Mouse (Mus musculus) gastrocnemius, postnatal 25 days (tissue): Measurements from ENCODE around the gene Rab26. TPM values are rescaled to one million over a fixed set of nuclear protein-coding genes. Genes with fewer than 3 reads are reported as not detected.

Experiments
- DNase-seq: peaks from one replicate; pipeline ENCODE4 v3.0.0; 2022
- total RNA-seq, 2 experiments: library from RNA; stranded (reverse); gene quantifications; 1 replicate in 1 of 2; 2 replicates in 1 of 2; pipeline ENCODE4 v1.2.3; 2021

Gene Rab26
- total RNA-seq, 2 experiments from 2014 or later: 0.23 TPM; not detected in 1

DNA sequence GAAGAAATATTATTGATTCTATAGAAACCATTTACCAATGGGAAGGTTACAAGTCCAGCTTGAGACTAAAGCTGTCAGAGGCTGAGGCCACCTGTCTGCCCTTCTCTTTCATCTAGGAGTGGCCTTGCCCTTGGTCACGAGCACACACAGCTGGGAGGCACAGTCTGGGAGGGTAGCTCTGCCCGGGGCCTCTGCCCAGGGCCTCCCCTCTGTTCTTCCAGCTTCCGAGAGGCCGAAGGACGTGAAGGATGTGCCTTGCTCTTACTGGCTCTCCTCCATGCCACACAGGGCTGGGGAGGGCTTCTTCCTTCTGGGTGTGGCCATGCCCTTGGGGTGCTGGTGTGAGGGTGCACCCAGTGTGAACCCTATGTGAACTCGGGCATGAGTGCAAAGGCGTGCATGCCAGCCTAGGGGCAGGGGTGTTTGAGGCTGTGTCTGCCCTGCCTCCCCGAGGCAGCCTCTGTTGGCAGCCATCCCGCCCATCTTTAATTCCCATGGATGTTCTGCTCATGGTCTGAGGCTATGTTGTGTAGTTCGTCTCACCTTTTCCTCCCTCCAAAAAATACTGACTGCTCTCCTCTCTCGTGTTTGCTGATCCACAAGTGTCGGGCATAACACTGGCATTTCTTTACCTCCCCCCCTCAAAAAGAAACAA is 26.1 kb downstream of the Rab26 start:
- no peak for DNase-seq

DNA sequence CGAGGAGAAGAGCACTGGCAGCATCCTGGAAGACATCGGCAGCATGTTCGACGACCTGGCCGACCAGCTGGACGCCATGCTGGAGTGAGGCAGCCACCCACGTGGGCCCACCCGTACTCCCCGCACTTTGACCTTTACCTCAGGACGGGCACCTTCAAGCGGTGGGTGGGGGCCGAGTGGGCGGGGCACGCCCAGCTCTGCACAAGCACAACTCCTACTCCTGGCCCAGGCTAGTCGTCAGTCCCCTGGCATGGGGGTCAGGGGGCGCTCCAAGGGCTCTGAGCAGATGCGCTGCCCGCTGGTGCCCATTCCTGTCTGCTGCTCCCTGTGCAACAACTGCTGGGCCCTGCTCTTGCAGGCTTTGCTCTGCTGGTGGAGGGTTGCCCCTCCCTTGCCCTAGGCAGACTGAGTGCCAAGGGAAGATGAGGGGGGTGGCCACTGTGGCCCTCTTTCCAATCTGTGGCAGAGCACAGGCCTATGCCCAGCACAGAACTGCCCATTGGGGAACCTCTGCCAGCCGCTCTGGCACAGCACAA is 26.8 kb downstream of the Rab26 start:
- no peak for DNase-seq

DNA sequence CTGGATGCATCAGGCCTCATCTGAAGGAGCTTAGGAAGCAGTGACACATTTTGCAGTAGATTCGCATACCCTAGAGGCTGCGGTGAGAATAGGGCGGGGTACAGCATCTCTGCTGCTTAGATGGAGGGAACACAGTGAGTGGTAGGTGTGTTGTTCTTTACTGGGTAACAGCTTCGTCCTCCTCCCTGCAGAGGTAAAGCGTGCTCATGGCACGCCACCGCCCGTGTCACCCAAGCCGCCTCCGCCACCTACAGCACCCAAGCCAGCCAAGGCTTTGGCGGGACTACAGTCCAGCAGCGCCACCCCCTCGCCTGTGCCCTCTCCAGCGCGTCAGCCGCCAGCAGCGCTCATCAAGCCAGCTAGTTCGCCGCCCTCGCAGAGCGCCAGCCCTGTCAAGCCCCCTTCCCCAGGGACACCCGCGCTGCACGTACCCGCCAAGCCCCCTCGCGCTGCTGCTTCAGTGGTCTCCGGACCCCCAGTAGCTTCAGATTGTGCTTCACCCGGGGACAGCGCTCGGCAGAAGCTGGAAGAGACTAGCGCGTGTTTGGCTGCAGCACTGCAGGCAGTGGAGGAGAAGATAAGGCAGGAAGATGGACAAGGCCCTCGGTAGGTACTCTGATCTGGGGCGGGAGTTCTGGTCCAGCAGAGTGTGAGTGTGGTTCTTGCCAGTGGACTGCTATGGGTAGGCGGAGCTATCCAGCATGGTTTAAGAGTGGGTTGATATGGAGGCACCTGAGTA is 27.5 kb downstream of the Rab26 start:
- peak; percentile 41 for DNase-seq

DNA sequence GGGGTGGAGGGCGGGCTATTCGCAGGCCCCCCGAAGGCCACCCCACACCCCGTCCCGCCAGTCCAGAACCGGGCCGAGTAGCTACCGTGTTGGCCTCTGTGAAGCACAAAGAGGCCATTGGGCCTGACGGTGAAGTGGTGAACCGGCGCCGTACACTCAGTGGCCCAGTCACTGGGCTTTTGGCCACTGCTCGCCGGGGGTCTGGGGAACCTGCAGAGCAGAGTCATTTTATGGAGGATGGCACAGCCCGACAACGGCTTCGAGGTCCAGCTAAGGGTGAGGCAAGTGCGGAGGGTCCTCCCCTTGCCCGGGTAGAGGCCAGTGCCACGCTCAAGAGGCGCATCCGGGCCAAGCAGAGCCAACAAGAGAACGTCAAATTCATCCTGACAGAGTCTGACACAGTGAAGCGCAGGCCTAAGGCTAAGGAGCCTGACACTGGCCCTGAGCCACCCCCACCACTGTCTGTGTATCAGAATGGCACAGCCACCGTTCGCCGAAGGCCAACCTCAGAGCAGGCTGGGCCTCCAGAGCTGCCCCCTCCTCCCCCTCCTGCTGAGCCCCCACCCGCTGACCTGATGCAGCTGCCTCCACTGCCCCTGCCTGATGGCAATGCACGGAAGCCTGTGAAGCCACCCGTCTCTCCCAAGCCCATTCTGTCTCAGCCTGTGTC is 28.6 kb downstream of the Rab26 start:
- no peak for DNase-seq

DNA sequence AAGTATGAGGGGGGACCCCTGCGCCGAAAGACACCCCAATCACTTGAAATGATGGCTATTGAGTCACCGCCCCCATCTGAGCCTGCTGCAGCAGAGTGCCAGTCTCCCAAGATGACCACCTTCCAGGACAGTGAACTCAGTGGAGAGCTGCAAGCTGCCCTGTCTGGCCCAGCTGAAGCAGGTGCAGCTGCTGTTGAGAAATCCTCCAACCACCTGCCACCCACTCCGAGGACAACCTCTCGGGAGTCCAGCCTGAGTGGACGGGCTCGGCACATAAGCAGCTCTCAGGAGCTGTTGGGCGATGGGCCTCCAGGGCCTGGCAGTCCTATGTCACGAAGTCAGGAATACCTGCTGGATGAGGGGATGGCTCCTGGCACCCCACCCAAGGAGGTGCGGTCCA is 29.9 kb downstream of the Rab26 start:
- DNase-seq: no peak

DNA sequence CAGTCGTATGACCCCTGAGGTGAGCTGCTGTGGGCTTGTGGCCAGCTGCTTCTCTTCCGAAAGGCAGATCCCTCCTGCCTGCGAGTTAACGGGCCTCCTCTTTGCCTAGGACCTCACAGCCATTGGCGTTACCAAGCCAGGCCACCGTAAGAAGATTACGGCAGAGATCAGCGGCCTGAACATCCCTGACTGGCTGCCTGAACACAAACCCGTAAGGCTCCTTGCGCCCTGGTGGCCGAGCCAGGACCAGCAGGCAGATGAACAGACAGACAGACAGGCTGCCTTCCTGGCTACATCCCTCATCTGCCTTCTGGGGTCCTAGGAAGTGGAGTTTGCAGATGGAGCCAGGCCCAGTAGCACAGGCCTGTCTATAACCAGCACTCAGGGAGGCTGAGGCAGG is 31.8 kb downstream of the Rab26 start:
- no peak for DNase-seq

DNA sequence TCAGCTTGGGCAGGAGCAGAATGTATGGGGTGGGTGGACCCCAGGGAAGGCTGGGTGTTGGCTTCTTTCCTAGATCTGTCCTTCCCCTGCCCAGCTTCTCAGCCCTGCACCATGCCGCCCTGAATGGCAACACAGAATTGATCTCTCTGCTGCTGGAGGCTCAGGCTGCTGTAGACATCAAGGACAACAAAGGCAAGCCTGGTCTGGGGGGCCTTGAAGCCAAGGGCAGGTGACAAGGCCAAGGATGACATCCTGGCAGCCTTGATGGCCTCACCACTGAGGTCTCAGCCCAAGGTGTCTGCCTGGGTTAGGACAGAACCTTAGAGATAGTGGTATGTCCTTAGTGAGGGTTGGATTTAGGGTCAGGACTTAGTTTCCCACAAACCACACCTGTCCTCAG is 38.0 kb downstream of the Rab26 start:
- DNase-seq: no peak

DNA sequence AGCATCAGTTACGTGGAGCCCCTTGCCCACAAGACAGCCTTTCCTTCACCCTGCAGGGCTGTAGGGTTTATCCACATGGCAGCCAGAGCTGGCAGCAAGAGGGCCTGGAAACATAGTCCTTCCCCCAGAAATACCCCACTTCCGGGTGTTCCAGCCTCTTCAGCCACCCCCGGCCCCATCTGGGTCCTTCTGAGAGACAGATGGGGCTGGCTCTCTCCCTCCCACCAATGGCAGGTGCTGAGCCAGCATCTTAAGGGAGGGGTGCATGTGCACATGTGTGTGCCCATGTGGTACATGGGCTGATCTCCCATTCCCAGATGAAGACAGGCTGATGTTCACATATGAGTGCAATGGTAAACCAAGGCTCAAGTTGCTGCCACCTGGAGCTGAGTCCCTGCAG is 38.6 kb downstream of the Rab26 start:
- DNase-seq: no peak

DNA sequence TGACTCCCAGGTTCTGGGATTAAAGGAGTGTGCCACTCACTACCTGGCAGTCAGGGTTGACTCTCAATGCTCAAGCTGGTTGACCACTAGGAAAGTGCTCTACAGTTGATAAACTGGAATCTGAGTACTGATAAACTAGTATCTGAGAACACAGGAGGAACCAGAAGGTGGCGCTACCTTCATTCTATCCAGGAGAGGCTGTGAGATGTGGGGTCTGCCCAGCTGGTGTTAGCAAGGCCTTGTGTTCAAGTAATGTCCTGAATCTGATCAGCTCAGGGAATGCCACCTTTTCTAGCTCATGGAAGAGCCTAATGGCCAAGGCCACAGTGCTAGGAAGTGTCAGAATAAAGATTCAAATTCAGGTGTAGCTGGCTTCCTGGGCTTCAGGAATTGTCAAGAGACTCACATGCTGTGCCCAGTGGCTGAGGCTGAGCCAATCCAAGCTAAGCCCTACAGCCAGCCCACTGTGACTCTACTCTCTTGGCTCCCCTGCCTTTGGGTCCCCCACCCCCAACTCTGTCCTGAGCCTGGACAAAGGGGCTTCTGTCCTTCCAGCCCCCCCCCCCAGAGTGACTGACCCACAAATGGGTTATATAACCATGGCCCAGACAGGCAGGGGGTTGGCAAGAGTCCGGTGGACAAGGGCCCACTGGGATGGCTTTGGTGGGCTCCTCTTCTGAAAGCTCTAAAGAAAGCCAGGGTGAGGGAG is 39.2 kb downstream of the Rab26 start:
- DNase-seq: no peak

DNA sequence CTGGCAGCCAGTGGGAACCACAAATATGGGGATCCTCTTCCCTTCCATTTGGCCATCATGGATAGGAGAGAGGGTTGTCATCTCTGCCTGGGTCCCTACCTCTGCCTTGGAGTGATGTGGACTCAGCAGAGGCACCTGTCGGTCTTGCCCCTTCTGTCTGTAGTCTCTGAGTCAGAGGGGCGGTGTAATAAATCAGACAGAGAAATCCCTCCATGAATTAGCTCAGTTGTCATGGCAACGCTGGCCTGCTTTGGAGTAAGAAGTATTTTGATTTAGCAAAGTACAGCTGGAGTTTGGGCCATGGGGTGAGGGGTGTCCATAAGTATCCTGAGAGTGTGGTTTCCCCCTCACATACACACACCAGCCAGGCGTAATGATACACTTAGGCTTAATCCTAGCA is 43.6 kb downstream of the Rab26 start:
- no peak for DNase-seq

DNA sequence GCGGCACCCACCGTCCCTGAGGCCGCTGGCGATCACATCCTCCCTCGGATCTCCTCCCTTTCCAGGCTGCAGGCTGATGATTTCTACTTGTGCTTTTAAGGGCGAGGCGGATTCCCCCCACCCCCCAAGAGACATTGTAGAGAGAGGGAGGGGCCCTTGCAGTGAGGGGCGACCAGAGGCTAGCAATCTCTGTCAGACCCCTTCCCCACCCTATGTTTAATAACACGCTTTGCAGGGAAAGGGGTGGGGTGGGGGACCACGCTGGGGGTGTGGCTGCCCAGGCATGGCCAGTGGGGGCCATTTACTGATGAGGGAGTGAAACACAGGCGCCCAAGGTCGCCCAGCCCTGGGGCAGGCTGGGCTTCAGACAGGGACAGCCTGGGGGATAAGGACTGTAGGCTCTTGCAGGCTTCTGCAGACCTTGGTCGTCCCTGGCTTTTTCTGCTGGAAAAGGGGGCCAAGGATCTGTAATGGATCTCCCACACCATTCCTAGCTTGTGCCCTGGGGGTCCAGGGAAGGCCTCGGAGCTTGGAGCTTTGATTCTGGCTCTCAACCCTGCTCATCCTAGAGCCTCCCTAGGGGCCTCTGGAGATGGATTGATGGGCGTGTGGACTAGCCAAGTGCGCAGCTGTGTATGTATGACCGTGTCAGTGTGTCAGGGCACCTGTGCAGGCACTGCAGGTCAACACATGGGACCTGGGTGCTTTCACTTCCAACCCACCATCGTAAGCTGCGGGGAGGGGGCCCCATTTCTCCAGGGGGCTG is 44.6 kb downstream of the Rab26 start:
- DNase-seq: no peak

DNA sequence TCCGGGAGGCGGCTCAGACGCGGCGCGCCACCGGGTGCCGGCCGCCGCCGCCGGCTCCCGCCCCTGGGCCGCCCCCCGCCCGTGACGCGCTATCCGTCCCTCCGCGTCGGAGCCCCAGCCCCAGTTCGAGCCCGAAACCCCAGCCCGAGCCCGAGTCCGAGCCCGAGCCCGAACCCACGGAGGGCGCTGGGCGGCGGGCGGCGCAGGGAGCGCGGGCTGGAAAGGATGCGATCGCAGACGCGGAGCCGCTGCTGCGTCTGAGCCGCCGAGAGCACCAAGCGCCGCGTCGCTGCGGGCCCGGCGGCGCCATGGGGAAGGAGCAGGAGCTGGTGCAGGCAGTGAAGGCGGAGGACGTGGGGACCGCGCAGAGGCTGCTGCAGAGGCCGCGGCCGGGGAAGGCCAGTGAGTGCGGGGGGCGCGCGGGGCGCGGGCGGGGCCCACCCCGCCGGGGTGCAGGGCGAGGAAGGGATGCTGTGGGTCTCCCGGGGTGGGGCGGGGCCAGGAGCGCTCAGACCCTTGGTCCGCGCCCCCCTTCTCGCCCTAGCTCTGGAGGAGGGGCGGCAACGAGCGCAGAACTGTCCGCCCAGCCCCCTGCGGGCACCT is 45.2 kb downstream of the Rab26 start:
- no peak for DNase-seq

DNA sequence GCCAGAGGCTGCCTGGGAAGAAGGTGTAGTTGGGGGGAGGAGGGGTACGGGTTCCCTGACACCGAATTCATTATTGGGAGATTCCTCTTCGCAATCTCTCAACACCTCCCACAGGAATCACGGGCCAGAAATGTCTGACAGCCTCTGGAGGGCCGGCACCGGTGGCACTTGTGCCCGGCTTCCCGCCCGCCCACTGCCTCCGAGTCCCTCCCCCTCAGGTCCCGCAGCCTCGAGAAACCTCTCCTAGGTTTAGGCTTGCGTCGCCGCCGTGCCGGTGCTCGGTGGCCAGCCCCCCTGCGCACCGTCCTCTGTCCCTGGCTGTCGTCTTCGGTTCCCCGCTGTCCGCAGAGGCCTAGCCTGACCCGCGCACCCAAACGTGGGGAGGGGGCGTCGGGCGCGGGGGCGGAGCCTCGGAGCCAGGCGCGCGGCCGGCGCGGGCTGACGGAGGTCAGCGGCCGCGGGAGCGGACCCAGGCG is 45.8 kb downstream of the Rab26 start, which contains the start of gene Caskin1:
Caskin1 (plus strand) TSS at position 416 of the 476 bp plus-strand sequence.
- DNase-seq: no peak

DNA sequence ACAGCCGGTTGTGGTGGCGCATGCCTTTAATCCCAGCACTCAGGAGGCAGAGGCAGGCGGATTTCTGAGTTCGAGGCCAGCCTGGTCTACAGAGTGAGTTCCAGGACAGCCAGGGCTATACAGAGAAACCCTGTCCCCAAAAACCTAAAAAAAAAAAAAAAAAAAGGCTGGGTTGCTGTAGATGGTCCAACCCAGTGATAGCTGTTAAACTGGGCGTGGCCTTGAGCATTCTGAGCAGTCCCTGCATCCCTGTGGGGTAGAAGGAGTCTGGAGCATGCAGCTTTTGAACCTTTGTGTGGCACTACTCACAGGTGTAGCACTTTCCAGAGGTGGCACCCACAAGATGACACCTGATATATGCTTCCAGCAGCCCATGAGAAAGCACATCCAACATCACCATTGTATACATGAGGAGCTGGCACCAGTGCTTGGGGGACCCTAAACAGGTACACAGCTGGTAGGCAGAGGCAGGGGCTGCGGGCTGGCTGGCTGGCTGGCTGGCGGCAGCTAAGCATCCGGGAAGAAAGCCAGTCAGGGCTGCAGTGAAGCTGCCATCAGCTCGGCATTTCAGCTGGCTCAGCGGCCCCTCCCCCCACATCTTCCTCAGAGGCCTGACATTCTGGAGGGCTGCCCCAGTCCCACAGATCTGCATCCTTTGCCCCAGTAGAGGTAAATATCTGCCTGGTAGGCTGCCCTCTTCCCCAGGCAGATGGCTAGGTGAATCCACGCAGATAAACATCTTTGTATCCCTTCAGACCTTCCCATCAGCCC is 48.7 kb downstream of the Rab26 start:
- DNase-seq: no peak

DNA sequence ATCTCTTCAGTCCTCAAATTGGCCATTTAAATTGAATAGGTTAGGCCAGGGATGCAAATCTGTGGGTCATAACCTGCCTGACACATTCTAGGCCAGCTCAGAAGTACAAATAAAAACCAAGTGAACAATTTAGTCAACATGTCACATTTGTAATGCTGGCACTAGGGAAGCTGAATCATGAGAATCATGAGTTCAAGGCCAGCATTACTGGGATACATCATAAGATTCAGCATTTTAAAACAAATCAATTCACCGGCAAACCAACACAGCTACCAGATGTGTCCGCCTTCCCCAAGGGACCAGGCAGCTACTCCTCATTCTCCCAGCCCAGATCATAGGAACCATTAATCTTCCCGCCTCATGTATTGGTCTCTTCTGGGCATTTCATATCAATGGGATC is 50.5 kb downstream of the Rab26 start:
- DNase-seq: no peak

DNA sequence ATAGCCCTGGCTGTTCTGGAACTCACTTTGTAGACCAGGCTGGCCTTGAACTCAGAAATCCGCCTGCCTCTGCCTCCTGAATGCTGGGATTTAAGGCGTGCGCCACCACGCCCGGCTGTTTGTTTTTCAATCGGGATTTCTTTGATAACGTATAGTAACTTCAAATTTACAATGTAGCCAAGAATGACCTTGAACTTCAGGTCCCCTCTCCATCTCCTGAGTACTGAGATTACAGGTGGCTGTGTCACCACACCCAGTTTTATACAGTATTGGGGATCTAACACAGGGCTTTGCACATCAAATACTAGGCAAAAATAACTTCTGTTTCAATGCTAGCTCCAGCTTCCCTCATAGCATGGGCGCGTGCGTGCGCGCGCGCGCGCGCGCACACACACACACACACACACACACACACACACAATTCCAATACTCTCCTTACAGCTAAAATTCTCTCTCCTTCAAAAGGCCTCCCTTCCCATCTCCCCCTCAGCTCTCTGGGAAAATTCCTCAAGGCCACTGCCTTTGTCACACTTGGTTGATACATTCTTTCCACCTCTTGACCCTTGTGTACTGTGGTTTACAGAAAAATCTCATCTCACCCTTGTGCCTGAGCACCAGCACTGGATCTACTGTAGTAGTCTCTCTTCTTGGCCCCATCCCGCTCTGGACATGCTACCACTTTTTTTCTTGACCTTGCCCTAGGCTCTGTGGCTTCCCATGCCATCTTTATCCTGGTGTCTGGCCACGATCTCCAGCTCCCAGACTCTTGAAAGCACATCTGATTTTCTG is 52.8 kb downstream of the Rab26 start:
- no peak for DNase-seq

DNA sequence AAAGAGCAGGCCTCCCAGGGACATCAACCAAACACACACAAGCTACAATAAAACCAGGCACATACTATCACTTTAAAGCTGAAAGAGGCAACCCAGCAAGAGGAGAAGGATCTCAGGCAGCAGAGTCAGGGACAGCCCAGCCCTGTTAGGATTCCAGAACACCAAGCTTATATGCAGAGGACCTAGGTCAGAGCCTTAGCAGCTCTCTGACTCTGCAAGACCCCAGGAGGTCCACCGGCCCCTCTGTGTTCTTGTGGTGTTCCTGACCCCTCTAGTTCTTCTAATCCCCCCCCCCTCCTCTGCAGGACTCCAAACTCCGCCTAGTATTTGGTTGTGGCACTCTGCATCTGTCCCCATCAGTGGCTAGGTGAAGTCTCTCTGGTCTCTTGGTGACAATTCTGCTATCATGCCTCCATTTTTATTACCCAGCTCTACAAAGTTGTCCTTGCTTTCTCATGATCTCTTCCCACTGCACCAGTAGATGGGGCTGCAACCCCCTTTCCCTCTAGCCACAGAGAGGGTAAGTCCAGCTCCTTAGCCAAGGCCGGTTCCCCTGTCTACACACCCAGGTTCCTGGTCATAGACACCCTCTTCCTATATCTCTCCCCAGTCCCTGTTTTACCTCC is 53.7 kb downstream of the Rab26 start:
- no peak for DNase-seq

DNA sequence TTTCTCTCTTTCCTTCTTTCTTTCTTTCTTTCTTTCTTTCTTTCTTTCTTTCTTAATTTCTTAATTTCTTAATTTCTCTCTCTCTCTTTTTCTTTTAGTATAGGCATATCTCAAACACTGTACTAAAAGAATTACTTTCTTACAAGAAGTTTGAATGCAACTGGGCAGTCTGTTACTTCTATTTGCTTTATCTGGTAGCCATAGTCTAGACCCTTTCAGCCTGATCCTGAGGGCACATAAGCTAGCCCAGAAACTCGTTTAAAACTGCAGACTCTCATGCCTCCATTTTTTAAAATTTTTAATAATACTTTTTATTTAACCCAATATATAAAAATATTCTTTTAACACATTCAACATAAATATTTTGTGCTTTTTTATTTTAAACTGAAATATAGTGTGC is 54.6 kb downstream of the Rab26 start:
- DNase-seq: no peak
